Mouse (Mus musculus) liver, embryonic 11.5 days (tissue): Measurements from ENCODE around the gene Rbm25. TPM values are rescaled to one million over a fixed set of nuclear protein-coding genes. Genes with fewer than 3 reads are reported as not detected.
"Not testable (repeated sequence)": the region's sequence is repeated elsewhere in the genome, so short reads cannot be mapped to it uniquely, and the experiment has no call there.

Experiments
- ATAC-seq: fragments of 200-750 bp; cut with Nextera tagmentation; replicated peaks from 2 replicates; pipeline ENCODE4 v1.8.0; 2017; ENCODE audit warnings: moderate number of reproducible peaks, mild to moderate bottlenecking, moderate TSS enrichment, moderate library complexity; ENCODE audit not compliant: low FRiP score
- DNase-seq: peaks from one replicate; pipeline ENCODE4 v3.0.0-alpha.2; 2017; ENCODE audit warnings: low spot score
- H3K27ac ChIP-seq: fragments of 300-500 bp; sonication (generic); 2 replicates; pipeline ENCODE4 v1.5.1; 2014; ENCODE audit warnings: mild to moderate bottlenecking, low read depth, low read length, control low read depth
- H3K27me3 ChIP-seq: fragments of 300-500 bp; sonication (generic); replicated peaks from 2 replicates; pipeline ENCODE4 v1.6.1; 2014; ENCODE audit warnings: low read length, mixed read lengths; ENCODE audit not compliant: control insufficient read depth, insufficient read depth
- H3K36me3 ChIP-seq: fragments of 300-500 bp; sonication (generic); 2 replicates; pipeline ENCODE4 v1.6.1; 2014; ENCODE audit warnings: mild to moderate bottlenecking, low read length, moderate library complexity, mixed read lengths; ENCODE audit not compliant: control insufficient read depth, insufficient read depth
- H3K4me1 ChIP-seq: fragments of 300-500 bp; sonication (generic); replicated peaks from 2 replicates; pipeline ENCODE4 v1.6.1; 2014; ENCODE audit warnings: low read length, mixed read lengths; ENCODE audit not compliant: control insufficient read depth, insufficient read depth
- H3K4me2 ChIP-seq: fragments of 300-500 bp; sonication (generic); 2 replicates; pipeline ENCODE4 v1.6.1; 2014; ENCODE audit warnings: mild to moderate bottlenecking, control low read depth, moderate library complexity
- H3K4me3 ChIP-seq: fragments of 300-500 bp; sonication (generic); 2 replicates; pipeline ENCODE4 v1.5.1; 2014; ENCODE audit warnings: low read depth, low read length, control low read depth
- H3K9ac ChIP-seq: fragments of 300-500 bp; sonication (generic); 2 replicates; pipeline ENCODE4 v1.6.1; 2014; ENCODE audit warnings: low read depth, low read length, control low read depth
- H3K9me3 ChIP-seq: fragments of 300-500 bp; sonication (generic); 2 replicates; pipeline ENCODE4 v1.6.1; 2016; ENCODE audit warnings: low read length, inconsistent platforms, mixed read lengths; ENCODE audit not compliant: control insufficient read depth
- WGBS: fragments of 180-500 bp; shearing (Covaris S2); extraction: QIAGEN DNeasy Blood & Tissue Kit; methylation state at CpG from one replicate; pipeline ENCODE4 v1.1.7; 2014; 5-methylcytosine and 5-hydroxymethylcytosine counted together
- polyA plus RNA-seq: library from polyadenylated mRNA; unstranded; fragments of >200 nt; fragmentation: Nextera tagmentation; extraction: Ambion mirVana; gene quantifications from 2 replicates; pipeline ENCODE4 v1.2.1, GENCODE M21; 2014

Rbm25 gene
- polyA plus RNA-seq: 213 and 239 TPM in 2 replicates

DNA sequence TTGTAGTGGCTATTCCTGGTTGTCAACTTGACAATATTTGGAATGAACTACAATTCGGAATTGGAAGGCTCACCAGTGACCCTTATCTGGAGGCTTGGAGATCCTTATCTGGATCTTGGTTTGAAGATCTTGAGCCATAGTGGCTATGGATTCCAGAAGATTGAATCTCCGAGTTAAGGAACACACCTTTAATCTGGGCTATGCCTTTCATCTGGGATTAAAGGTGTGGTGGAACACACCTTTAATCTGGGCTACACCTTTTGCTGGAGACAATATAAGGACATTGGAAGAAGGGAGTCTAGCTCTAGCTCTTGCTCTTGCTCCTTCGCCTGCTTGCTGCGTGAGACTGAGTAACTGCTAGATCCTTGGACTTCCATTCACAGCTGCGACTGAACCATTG, at the start of gene Rbm25:
Gene Rbm25, plus strand, starts transcription at position 301 of the 400 bp plus-strand sequence.
- WGBS: no CpG with 5 or more reads among the region's 5 CpGs
- not testable (repeated sequence) for DNase-seq
- peak within 1 kb of the TSS; percentile 97 for H3K9ac ChIP-seq

DNA sequence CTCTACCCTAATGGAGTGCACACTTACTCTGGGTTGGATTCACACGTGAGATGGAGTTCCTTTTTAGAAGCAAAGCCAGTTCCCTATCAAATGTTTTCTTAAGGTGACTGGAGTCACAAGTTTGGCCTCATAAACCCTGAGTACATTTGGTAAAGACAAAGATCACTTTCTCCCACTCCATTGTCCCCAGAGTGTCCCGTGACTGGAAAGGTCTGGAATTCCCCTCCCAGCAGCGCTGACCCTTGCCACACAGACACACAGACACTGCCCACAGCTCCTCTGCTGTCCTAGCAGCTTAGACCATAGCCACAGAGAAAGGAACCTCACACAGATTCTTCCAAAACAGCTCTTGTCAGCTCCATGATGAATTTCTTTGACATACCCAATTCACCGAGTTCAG, 48.9 kb upstream of the Rbm25 start:
- ATAC-seq (no peak), DNase-seq (no peak)
- Histone ChIP-seq H3K9ac (no peak overlapping the region), H3K9me3 (no peaks in the 10 kb centered on the region), H3K4me3 (no peak overlapping the region), H3K27me3 (no peaks in the 10 kb centered on the region), H3K4me2 (no peak overlapping the region), H3K36me3 (no peaks in the 10 kb centered on the region), H3K4me1 (peaks cover 32% of the 10 kb centered on the region), H3K27ac (no peak overlapping the region)
- 68% methylated on average over 4 of the region's 4 CpGs for WGBS

More for the DNA sequence above, at the start of gene Rbm25:
- not testable (repeated sequence) for ATAC-seq, H3K9me3 ChIP-seq, H3K4me1 ChIP-seq, H3K36me3 ChIP-seq, H3K27me3 ChIP-seq
- H3K4me2 ChIP-seq: peak within 1 kb of the TSS; percentile 78
- H3K4me3 ChIP-seq: peak within 1 kb of the TSS; percentile 96
- peak within 1 kb of the TSS; percentile 94 for H3K27ac ChIP-seq

DNA sequence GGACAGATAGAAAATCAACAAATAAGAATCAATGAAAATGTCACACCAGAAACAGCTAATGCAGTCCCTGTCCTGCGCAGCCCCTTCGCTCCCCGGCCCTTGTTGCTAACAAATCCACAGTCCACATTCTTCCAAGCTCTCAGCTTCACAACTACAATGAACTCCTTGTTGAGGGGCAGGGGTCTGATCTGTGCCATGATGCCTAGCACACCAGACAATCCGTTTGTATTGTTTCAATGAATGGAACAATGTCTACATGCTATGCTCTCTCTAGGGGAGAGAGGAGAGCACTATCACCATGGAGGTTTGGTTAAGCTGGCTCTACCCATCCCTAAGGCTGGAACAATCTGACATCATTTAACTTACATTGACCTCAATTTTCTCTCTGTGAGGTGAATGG, 48.3 kb upstream of the Rbm25 start:
- H3K27ac ChIP-seq: no peak overlapping the region
- ATAC-seq: no peak
- WGBS: 91% methylated on average over 4 of the region's 4 CpGs

DNA sequence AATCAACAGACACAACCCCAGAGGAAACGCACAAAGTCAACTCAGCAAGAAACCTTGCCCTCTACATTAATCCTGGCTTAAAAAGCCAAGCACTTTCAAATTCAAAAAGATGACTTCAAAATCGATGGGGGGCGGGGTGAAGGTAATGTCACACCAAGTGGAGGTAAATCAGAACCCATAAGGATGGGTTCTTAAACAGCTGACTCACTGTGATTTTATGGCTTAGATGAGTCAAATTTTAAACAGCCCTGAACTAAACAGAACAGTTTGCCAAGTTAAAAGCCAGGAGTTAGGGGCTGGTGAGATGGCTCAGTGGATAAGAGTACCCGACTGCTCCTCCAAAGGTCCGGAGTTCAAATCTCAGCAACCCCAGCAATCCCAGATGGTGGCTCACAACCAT, 44.4 kb upstream of the Rbm25 start:
- Histone ChIP-seq H3K27ac (no peak overlapping the region), H3K27me3 (no peaks in the 10 kb centered on the region), H3K4me1 (no peaks in the 10 kb centered on the region), H3K9me3 (no peaks in the 10 kb centered on the region), H3K4me3 (no peak overlapping the region), H3K36me3 (peaks cover 10% of the 10 kb centered on the region), H3K9ac (no peak overlapping the region), H3K4me2 (no peak overlapping the region)
- DNase-seq (no peak), ATAC-seq (no peak)
- 93% methylated on average over 5 of the region's 5 CpGs for WGBS

More for the DNA sequence above, 48.3 kb upstream of the Rbm25 start:
- Histone ChIP-seq H3K4me1 (peaks cover 32% of the 10 kb centered on the region), H3K27me3 (no peaks in the 10 kb centered on the region), H3K9ac (no peak overlapping the region), H3K4me2 (no peak overlapping the region), H3K36me3 (no peaks in the 10 kb centered on the region), H3K9me3 (no peaks in the 10 kb centered on the region), H3K4me3 (no peak overlapping the region)
- no peak for DNase-seq

DNA sequence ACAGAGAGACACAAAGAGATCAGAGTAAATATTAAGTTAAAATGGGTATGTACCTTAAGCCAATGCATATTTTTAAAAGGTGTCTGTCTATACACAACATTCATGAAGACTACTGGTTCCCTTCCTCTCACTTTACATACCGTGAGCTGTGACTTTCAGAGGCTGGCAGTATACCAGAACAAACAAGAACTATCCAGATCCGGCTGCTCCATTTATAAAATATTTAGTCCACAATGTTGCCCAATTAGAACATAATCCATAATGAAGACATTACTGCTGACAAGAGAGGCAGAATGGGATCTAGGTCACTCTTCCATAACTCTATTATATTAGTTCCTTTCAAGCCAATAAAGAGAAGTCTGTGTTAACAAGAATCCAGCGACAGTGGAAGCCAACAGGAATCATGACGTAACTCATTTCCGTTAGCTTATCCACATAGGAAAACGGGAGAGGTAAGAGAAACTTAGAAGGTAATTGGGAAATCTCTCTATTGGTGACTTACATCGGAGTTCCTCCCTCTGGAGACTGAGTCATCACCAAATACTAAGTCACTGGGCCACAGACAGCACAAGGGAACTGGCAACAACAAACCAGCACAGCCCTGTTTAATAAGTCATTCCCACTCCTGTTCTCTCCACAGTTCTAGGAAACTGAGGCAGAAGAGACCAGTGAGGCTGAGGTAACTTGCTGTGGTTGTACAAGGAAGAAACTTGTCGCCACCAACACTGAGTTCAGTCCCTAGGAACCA, 39.1 kb upstream of the Rbm25 start:
- ATAC-seq (no peak), DNase-seq (no peak)
- H3K9me3 ChIP-seq: no peaks in the 10 kb centered on the region
- H3K36me3 ChIP-seq: peaks cover 10% of the 10 kb centered on the region
- no peak overlapping the region for H3K4me2 ChIP-seq
- no peak overlapping the region for H3K9ac ChIP-seq
- 90% methylated on average over 8 of the region's 8 CpGs for WGBS
- H3K27me3 ChIP-seq: no peaks in the 10 kb centered on the region
- H3K4me3 ChIP-seq: no peak overlapping the region
- H3K4me1 ChIP-seq: no peaks in the 10 kb centered on the region
- no peak overlapping the region for H3K27ac ChIP-seq

DNA sequence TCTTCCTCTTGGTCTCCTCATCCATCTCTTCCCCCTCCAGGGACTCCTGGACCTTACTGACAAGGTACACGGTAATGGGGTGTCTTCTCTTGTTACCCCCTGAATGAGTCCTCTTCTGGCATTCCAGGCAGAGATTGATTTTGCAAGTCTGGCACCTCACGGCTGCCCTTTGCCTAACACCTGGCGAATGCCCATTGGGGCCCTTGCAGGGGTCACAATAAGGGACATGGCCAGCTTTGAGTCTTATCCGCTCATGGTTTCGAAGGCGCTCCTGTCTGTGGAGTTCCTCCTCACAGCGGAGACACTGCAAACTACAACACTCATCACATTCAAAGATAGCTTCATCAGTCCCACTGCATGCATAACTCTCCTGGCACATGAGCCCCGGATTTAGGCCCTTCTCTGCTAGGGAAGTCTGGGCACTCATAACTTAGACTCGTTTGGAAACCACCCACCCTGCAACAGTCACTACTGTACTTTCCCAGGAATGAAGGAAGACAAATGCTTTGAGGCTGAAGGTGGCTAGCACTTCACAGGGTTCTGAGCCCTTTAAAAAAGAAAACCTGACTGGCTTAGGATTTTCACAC, 36.5 kb upstream of the Rbm25 start:
- Histone ChIP-seq H3K4me1 (no peaks in the 10 kb centered on the region), H3K36me3 (peaks cover 7% of the 10 kb centered on the region), H3K4me3 (no peak overlapping the region), H3K27me3 (no peaks in the 10 kb centered on the region), H3K27ac (no peak overlapping the region), H3K9me3 (no peaks in the 10 kb centered on the region), H3K4me2 (no peak overlapping the region), H3K9ac (no peak overlapping the region)
- ATAC-seq: no peak
- 85% methylated on average over 9 of the region's 9 CpGs for WGBS
- no peak for DNase-seq

DNA sequence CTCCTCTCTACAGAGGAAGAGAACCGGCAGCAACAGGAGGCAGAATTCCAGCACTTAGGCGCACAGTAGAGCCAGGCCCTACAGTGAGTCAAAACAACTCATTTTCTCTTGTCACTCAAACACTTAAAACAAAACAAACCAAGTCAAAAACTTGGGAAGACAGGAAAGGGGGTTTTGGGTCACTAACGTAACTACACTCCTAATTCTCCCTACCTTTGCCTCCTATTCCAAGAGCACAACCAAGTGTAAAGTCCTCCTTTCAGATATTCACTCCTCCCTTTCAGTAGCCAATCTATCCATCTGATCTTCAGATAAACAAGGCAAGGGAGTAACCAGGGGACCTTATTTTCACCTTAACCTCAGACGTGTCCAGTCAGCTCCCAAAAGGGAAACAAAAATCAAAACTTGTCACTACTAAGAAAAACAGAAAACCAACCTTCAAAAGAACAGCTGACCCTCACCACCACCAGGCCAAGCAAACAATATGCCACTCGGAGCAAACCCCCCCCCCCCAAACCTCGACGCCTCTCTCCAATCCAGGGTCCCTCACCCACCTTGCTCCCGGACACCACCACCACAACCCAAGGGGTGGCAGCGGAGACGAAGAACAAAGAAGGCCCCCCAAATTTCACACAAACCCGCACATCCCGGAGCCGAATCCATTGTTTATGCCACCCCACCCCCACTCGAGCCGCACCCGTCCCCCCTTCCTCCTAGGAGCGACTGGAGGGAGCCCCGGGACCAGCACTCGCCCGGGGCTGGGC, 34.7 kb upstream of the Rbm25 start:
- no peak; the same call in 1 of the 2 replicates for ATAC-seq
- H3K4me1 ChIP-seq: no peaks in the 10 kb centered on the region
- peaks cover 2% of the 10 kb centered on the region; the same call in 1 of the 2 replicates for H3K36me3 ChIP-seq
- peak overlapping the region; percentile 79 for H3K27ac ChIP-seq
- 8% methylated on average over 20 of the region's 20 CpGs for WGBS
- peak overlapping the region; percentile 88 for H3K9ac ChIP-seq
- DNase-seq: no peak
- peak overlapping the region; percentile 89 for H3K4me3 ChIP-seq
- H3K27me3 ChIP-seq: no peaks in the 10 kb centered on the region
- no peaks in the 10 kb centered on the region for H3K9me3 ChIP-seq
- peak overlapping the region; percentile 69 for H3K4me2 ChIP-seq

DNA sequence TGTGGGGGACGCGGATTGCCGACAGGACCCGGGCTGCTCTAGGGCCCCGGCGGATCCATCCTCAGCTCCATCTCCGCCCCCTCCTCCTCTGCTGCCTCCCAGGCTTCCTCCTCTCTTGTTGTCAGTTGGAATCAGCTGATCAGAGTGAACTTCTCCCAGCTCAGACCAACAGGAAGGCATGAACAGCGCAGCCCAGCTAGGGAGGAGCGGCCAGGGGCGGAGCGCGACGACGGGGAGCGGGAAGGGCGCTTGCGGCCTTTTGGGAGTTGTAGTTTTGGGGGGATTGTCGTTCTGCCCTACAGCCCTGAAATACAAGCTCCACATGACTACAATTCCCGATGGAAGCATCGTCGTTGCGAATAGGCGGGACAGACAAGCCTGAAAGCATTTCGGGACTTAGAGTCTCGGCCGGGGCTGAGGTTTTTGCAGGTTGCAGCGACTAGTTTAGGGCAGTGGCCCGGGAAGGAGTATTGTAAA, 34.0 kb upstream of the Rbm25 start, which contains the start of gene Zfyve1:
Gene Zfyve1, minus strand, starts transcription at position 198 of the 477 bp plus-strand sequence.
- peak; percentile 99 for ATAC-seq
- WGBS: under 1% methylated on average over 28 of the region's 28 CpGs

More for the DNA sequence above, 34.0 kb upstream of the Rbm25 start, which contains the start of gene Zfyve1:
- Histone ChIP-seq H3K4me2 (peak within 1 kb of the TSS; percentile 69), H3K27me3 (no peaks in the 10 kb centered on the region), H3K36me3 (no peaks in the 10 kb centered on the region; the same call in 1 of the 2 replicates), H3K4me1 (no peaks in the 10 kb centered on the region; the same call in 1 of the 2 replicates), H3K4me3 (peak within 1 kb of the TSS; percentile 89), H3K27ac (peak within 1 kb of the TSS; percentile 79), H3K9ac (peak within 1 kb of the TSS; percentile 88), H3K9me3 (no peaks in the 10 kb centered on the region)
- peak; percentile 90 for DNase-seq
